Mouse (Mus musculus): Measurements from ENCODE around the gene Zfp759. TPM values are rescaled to one million over a fixed set of nuclear protein-coding genes. Genes with fewer than 3 reads are reported as not detected.
"Not testable (repeated sequence)": the region's sequence is repeated elsewhere in the genome, so short reads cannot be mapped to it uniquely, and the experiment has no call there.

Zfp759 gene
- polyA plus RNA-seq, 1 experiment from 2014 or later, result 2.0 TPM

- Histone ChIP-seq H3K4me1 (replicated peaks; ENCODE audit: control insufficient read depth, insufficient read depth, low read length) (peaks cover 5% of the 10 kb centered on the region; the same call in 1 of the 2 replicates), H3K4me3 (ENCODE audit: low read depth, low read length) (peak within 1 kb of the TSS; percentile 53)
- WGBS, result 0% methylated on average over 17 of the region's 17 CpGs
These were observed 13.2 kb upstream of the Zfp759 start, which contains the start of gene Gm28557 for GRCm38 (mm10) chr13:67108194-67108820. Gm28557 (minus strand) TSS chr13:67108604.

GRCm38 (mm10) chr13:67108821-67109206, 12.6 kb upstream of the Zfp759 start:
- Histone ChIP-seq H3K9me3 (ENCODE audit: control insufficient read depth, low read length) (0 out of 2 replicates have a peak, but pooled peaks cover 5% of the 10 kb centered on the region), H3K4me2 (ENCODE audit: low read length) (peak overlapping the region; percentile 53), H3K27ac (ENCODE audit: low read depth) (no peak overlapping the region), H3K36me3 (ENCODE audit: control insufficient read depth, insufficient read depth, low read length) (0 out of 2 replicates have a peak, but pooled peaks cover 9% of the 10 kb centered on the region), H3K4me1 (replicated peaks; ENCODE audit: control insufficient read depth, insufficient read depth, low read length) (peaks cover 5% of the 10 kb centered on the region; the same call in 1 of the 2 replicates), H3K4me3 (ENCODE audit: low read depth, low read length) (peak overlapping the region; percentile 53), H3K9ac (ENCODE audit: low read length) (peak overlapping the region; percentile 13; the same call in 1 of the 2 replicates), H3K27me3 (replicated peaks; ENCODE audit: control insufficient read depth, insufficient read depth, low read length) (no peaks in the 10 kb centered on the region)
- peak; percentile 68 for DNase-seq (ENCODE audit: low spot score)
- 6% methylated on average over 9 of the region's 9 CpGs for WGBS
- peak; percentile 75; the same call in 1 of the 2 replicates for ATAC-seq (replicated peaks; ENCODE audit: low FRiP score, low TSS enrichment, low read depth)

More at GRCm38 (mm10) chr13:67108194-67108820, 13.2 kb upstream of the Zfp759 start, which contains the start of gene Gm28557:
- ATAC-seq (replicated peaks; ENCODE audit: low FRiP score, low TSS enrichment, low read depth) (peak; percentile 95), DNase-seq (ENCODE audit: low spot score) (peak; percentile 88)
- Histone ChIP-seq H3K27me3 (replicated peaks; ENCODE audit: control insufficient read depth, insufficient read depth, low read length) (no peaks in the 10 kb centered on the region), H3K9ac (ENCODE audit: low read length) (peak within 1 kb of the TSS; percentile 55), H3K27ac (ENCODE audit: low read depth) (peak within 1 kb of the TSS; percentile 82), H3K4me2 (ENCODE audit: low read length) (peak within 1 kb of the TSS; percentile 55), H3K9me3 (ENCODE audit: control insufficient read depth, low read length) (0 out of 2 replicates have a peak, but pooled peaks cover 5% of the 10 kb centered on the region), H3K36me3 (ENCODE audit: control insufficient read depth, insufficient read depth, low read length) (0 out of 2 replicates have a peak, but pooled peaks cover 9% of the 10 kb centered on the region)

- no peaks in the 10 kb centered on the region for H3K9me3 ChIP-seq (ENCODE audit: control insufficient read depth, low read length)
- H3K9ac ChIP-seq (ENCODE audit: low read length), result no peak overlapping the region
- DNase-seq (ENCODE audit: low spot score), result no peak
- H3K4me1 ChIP-seq (replicated peaks; ENCODE audit: control insufficient read depth, insufficient read depth, low read length), result peaks cover 5% of the 10 kb centered on the region; the same call in 1 of the 2 replicates
- H3K36me3 ChIP-seq (ENCODE audit: control insufficient read depth, insufficient read depth, low read length), result no peaks in the 10 kb centered on the region
- H3K4me2 ChIP-seq (ENCODE audit: low read length), result no peak overlapping the region
- H3K27me3 ChIP-seq (replicated peaks; ENCODE audit: control insufficient read depth, insufficient read depth, low read length), result no peaks in the 10 kb centered on the region
- no peak for ATAC-seq (replicated peaks; ENCODE audit: low FRiP score, low TSS enrichment, low read depth)
- H3K27ac ChIP-seq (ENCODE audit: low read depth), result no peak overlapping the region
- no peak overlapping the region for H3K4me3 ChIP-seq (ENCODE audit: low read depth, low read length)
- 83% methylated on average over 12 of the region's 12 CpGs for WGBS
These were observed 9.4 kb upstream of the Zfp759 start for GRCm38 (mm10) chr13:67112096-67112495.

- WGBS, result 98% methylated on average over 2 of the region's 2 CpGs
- no peak for DNase-seq (ENCODE audit: low spot score)
- Histone ChIP-seq H3K27me3 (replicated peaks; ENCODE audit: control insufficient read depth, insufficient read depth, low read length) (no peaks in the 10 kb centered on the region), H3K9ac (ENCODE audit: low read length) (no peak overlapping the region), H3K4me1 (replicated peaks; ENCODE audit: control insufficient read depth, insufficient read depth, low read length) (no peaks in the 10 kb centered on the region), H3K9me3 (ENCODE audit: control insufficient read depth, low read length) (no peaks in the 10 kb centered on the region), H3K27ac (ENCODE audit: low read depth) (no peak overlapping the region), H3K4me2 (ENCODE audit: low read length) (no peak overlapping the region), H3K36me3 (ENCODE audit: control insufficient read depth, insufficient read depth, low read length) (no peaks in the 10 kb centered on the region), H3K4me3 (ENCODE audit: low read depth, low read length) (no peak overlapping the region)
- ATAC-seq (replicated peaks; ENCODE audit: low FRiP score, low TSS enrichment, low read depth), result no peak
These were observed 8.2 kb upstream of the Zfp759 start for GRCm38 (mm10) chr13:67113287-67113686.

GRCm38 (mm10) chr13:67116163-67116562, 5.3 kb upstream of the Zfp759 start, which contains the start of gene Rslcan18:
Rslcan18 (minus strand) TSS chr13:67116263.
- not testable (repeated sequence) for DNase-seq (ENCODE audit: low spot score); H3K4me3 ChIP-seq (ENCODE audit: low read depth, low read length); H3K36me3 ChIP-seq (ENCODE audit: control insufficient read depth, insufficient read depth, low read length); H3K9ac ChIP-seq (ENCODE audit: low read length); H3K4me2 ChIP-seq (ENCODE audit: low read length); H3K9me3 ChIP-seq (ENCODE audit: control insufficient read depth, low read length); H3K27me3 ChIP-seq (replicated peaks; ENCODE audit: control insufficient read depth, insufficient read depth, low read length); H3K4me1 ChIP-seq (replicated peaks; ENCODE audit: control insufficient read depth, insufficient read depth, low read length); ATAC-seq (replicated peaks; ENCODE audit: low FRiP score, low TSS enrichment, low read depth); H3K27ac ChIP-seq (ENCODE audit: low read depth)
- 88% methylated on average over 8 of the region's 8 CpGs for WGBS

GRCm38 (mm10) chr13:67124460-67124859, 3.0 kb downstream of the Zfp759 start:
- 83% methylated on average over 1 of the region's 1 CpGs for WGBS
- DNase-seq (ENCODE audit: low spot score) (no peak), ATAC-seq (replicated peaks; ENCODE audit: low FRiP score, low TSS enrichment, low read depth) (no peak)
- Histone ChIP-seq H3K27me3 (replicated peaks; ENCODE audit: control insufficient read depth, insufficient read depth, low read length) (no peaks in the 10 kb centered on the region), H3K27ac (ENCODE audit: low read depth) (no peak overlapping the region), H3K4me1 (replicated peaks; ENCODE audit: control insufficient read depth, insufficient read depth, low read length) (peaks cover 9% of the 10 kb centered on the region; the same call in 1 of the 2 replicates), H3K9me3 (ENCODE audit: control insufficient read depth, low read length) (no peaks in the 10 kb centered on the region), H3K4me3 (ENCODE audit: low read depth, low read length) (no peak overlapping the region), H3K4me2 (ENCODE audit: low read length) (no peak overlapping the region), H3K36me3 (ENCODE audit: control insufficient read depth, insufficient read depth, low read length) (no peaks in the 10 kb centered on the region), H3K9ac (ENCODE audit: low read length) (no peak overlapping the region)

GRCm38 (mm10) chr13:67127507-67127906, 6.0 kb downstream of the Zfp759 start:
- ATAC-seq (replicated peaks; ENCODE audit: low FRiP score, low TSS enrichment, low read depth), result not testable (repeated sequence)
- WGBS, result 76% methylated on average over 10 of the region's 10 CpGs

GRCm38 (mm10) chr13:67128038-67128721, 6.7 kb downstream of the Zfp759 start:
- ATAC-seq (replicated peaks; ENCODE audit: low FRiP score, low TSS enrichment, low read depth) (peak; percentile 97), DNase-seq (ENCODE audit: low spot score) (peak; percentile 93)
- no peaks in the 10 kb centered on the region for H3K36me3 ChIP-seq (ENCODE audit: control insufficient read depth, insufficient read depth, low read length)
- peak overlapping the region; percentile 73 for H3K4me2 ChIP-seq (ENCODE audit: low read length)
- H3K9me3 ChIP-seq (ENCODE audit: control insufficient read depth, low read length), result no peaks in the 10 kb centered on the region
- peaks cover 9% of the 10 kb centered on the region; the same call in 1 of the 2 replicates for H3K4me1 ChIP-seq (replicated peaks; ENCODE audit: control insufficient read depth, insufficient read depth, low read length)
- peak overlapping the region; percentile 78 for H3K4me3 ChIP-seq (ENCODE audit: low read depth, low read length)
- WGBS, result 2% methylated on average over 18 of the region's 18 CpGs
- H3K27ac ChIP-seq (ENCODE audit: low read depth), result 0 out of 2 replicates have a peak overlapping the region, but pooled peaks have one; percentile 33
- no peaks in the 10 kb centered on the region for H3K27me3 ChIP-seq (replicated peaks; ENCODE audit: control insufficient read depth, insufficient read depth, low read length)
- peak overlapping the region; percentile 73 for H3K9ac ChIP-seq (ENCODE audit: low read length)

More at GRCm38 (mm10) chr13:67127507-67127906, 6.0 kb downstream of the Zfp759 start:
- H3K9me3 ChIP-seq (ENCODE audit: control insufficient read depth, low read length); H3K27ac ChIP-seq (ENCODE audit: low read depth); H3K4me3 ChIP-seq (ENCODE audit: low read depth, low read length); H3K27me3 ChIP-seq (replicated peaks; ENCODE audit: control insufficient read depth, insufficient read depth, low read length); H3K36me3 ChIP-seq (ENCODE audit: control insufficient read depth, insufficient read depth, low read length); H3K9ac ChIP-seq (ENCODE audit: low read length); H3K4me1 ChIP-seq (replicated peaks; ENCODE audit: control insufficient read depth, insufficient read depth, low read length); DNase-seq (ENCODE audit: low spot score): not testable (repeated sequence)
- H3K4me2 ChIP-seq (ENCODE audit: low read length), result peak overlapping the region; percentile 73

All from intestine, embryonic 14.5 days (tissue).